Mouse (Mus musculus) stomach, embryonic 14.5 days (tissue): ENCODE data around the gene Zscan26. TPM values are rescaled to one million over a fixed set of nuclear protein-coding genes. Genes with fewer than 3 reads are reported as not detected.
"Not testable (repeated sequence)": the region's sequence is repeated elsewhere in the genome, so short reads cannot be mapped to it uniquely, and the experiment has no call there.

Source experiments
- ATAC-seq: fragments of 200-750 bp; cut with Nextera tagmentation; 2 replicates; pipeline ENCODE4 v1.8.0; 2017; ENCODE audit warnings: low read depth, moderate TSS enrichment; ENCODE audit not compliant: insufficient number of reproducible peaks, insufficient read depth, low FRiP score
- H3K27ac ChIP-seq: fragments of 300-500 bp; sonication (generic); 2 replicates; pipeline ENCODE4 v1.5.1; 2014; ENCODE audit warnings: mild to moderate bottlenecking, low read length, moderate library complexity, mixed read lengths
- H3K27me3 ChIP-seq: fragments of 300-500 bp; sonication (generic); 2 replicates; pipeline ENCODE4 v1.6.1; 2014; ENCODE audit warnings: low read length, control low read depth, mixed read lengths; ENCODE audit not compliant: control insufficient read depth, insufficient read depth
- H3K36me3 ChIP-seq: fragments of 300-500 bp; sonication (generic); 2 replicates; pipeline ENCODE4 v1.6.1; 2014; ENCODE audit warnings: mild to moderate bottlenecking, control low read depth, low read length, moderate library complexity, mixed read lengths; ENCODE audit not compliant: control insufficient read depth, insufficient read depth
- H3K4me1 ChIP-seq: fragments of 300-500 bp; sonication (generic); 2 replicates; pipeline ENCODE4 v1.6.1; 2014; ENCODE audit warnings: low read length, control low read depth, mixed read lengths; ENCODE audit not compliant: control insufficient read depth, insufficient read depth
- H3K4me2 ChIP-seq: fragments of 300-500 bp; sonication (generic); replicated peaks from 2 replicates; pipeline ENCODE4 v1.6.1; 2014; ENCODE audit warnings: low read depth, low read length, control low read depth
- H3K4me3 ChIP-seq: fragments of 300-500 bp; sonication (generic); 2 replicates; pipeline ENCODE4 v1.5.1; 2014; ENCODE audit warnings: low read depth, low read length, control low read depth
- H3K9ac ChIP-seq: fragments of 300-500 bp; sonication (generic); replicated peaks from 2 replicates; pipeline ENCODE4 v1.6.1; 2014; ENCODE audit warnings: low read depth, mild to moderate bottlenecking, control low read depth, low read length, moderate library complexity, mixed read lengths
- H3K9me3 ChIP-seq: fragments of 300-500 bp; sonication (generic); 2 replicates; pipeline ENCODE4 v1.6.1; 2016; ENCODE audit warnings: low read depth, low read length, control low read depth; ENCODE audit not compliant: control insufficient read depth
- WGBS: fragments of 180-500 bp; shearing (Covaris S2); extraction: QIAGEN DNeasy Blood & Tissue Kit; methylation state at CpG from one replicate; pipeline ENCODE4 v1.1.7; 2014; 5-methylcytosine and 5-hydroxymethylcytosine counted together
- polyA plus RNA-seq: library from polyadenylated mRNA; unstranded; fragments of >200 nt; fragmentation: Nextera tagmentation; extraction: Ambion mirVana; gene quantifications from 2 replicates; pipeline ENCODE4 v1.2.1, GENCODE M21; 2014

Zscan26 gene
- polyA plus RNA-seq, 1 experiment from 2014 or later = 35.8 TPM

DNA sequence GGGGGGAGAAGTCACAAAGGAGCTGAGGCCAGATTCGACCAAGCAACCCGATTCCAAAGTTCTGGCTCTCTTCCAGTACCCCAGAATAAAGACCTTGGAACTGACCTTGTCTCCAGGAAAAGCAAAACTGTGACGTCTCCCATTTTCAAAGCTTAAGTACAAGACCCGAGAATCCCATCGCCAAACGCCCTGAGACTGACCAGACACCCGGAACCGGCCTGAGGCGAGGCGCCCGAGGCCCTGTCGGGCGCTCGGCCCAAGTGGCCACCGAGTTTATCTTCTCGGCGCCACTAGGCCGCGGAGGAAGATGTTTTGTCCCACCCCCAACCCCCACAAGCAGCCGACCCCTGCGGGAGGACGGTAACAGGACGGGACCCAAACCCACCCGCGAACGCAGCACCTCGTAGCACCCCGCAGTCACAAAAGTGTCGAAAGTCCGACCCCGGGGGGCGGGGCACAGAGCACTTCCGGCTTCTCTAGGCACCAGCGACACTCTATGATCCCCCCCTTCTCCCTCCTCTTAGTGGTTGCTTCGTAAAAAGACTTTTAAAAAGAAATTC lies 51.2 kb downstream of the Zscan26 start, which contains the start of gene Zkscan3:
Zkscan3 (minus strand) TSS at position 469 of the 560 bp plus-strand sequence.
- H3K27me3 ChIP-seq = no peaks in the 10 kb centered on the region
- H3K4me2 ChIP-seq = peak within 1 kb of the TSS; percentile 55
- peak; percentile 91 for ATAC-seq
- H3K4me3 ChIP-seq = peak within 1 kb of the TSS; percentile 71
- H3K9me3 ChIP-seq = no peaks in the 10 kb centered on the region
- WGBS = under 1% methylated on average over 35 of the region's 35 CpGs
- H3K36me3 ChIP-seq = peaks cover 14% of the 10 kb centered on the region; the same call in 1 of the 2 replicates
- peak within 1 kb of the TSS; percentile 56 for H3K9ac ChIP-seq
- peak within 1 kb of the TSS; percentile 68 for H3K27ac ChIP-seq
- H3K4me1 ChIP-seq = no peaks in the 10 kb centered on the region

DNA sequence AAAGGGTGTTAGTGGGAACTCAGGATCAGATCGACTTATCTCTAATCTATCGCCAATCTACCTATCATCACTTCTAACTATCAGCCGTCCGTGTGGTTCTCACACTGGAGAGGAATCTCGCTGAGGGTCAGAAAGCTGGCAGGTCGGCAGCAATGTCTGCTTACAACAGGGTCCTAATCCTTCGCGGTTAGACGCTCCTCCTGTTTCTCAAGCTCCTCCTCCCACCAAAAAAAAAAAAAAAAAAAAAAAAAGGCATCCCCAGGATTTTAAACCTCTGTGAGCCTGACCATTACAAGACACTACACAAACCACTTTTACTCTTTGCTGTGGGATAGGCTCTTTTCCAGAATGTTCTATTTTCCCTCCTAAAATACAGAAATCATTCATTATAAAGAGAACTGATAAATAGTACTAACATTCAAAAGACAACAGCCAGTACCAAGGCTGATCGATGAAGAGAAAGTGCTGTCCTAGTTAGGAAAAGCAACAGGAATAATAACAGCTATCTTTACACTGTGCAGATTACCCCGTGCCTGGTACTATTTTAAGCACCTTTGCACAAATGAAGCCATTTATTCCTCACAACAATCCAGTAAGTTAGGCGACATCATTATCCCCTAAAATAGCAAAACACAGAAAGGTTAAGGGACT lies 51.8 kb downstream of the Zscan26 start:
- Histone ChIP-seq H3K27ac (peak overlapping the region; percentile 68; the same call in 1 of the 2 replicates), H3K9me3 (no peaks in the 10 kb centered on the region), H3K4me2 (peak overlapping the region; percentile 55), H3K4me3 (peak overlapping the region; percentile 71), H3K9ac (peak overlapping the region; percentile 56), H3K4me1 (no peaks in the 10 kb centered on the region), H3K36me3 (peaks cover 14% of the 10 kb centered on the region; the same call in 1 of the 2 replicates), H3K27me3 (no peaks in the 10 kb centered on the region)
- ATAC-seq = peak; percentile 50; the same call in 1 of the 2 replicates
- 8% methylated on average over 12 of the region's 12 CpGs for WGBS

DNA sequence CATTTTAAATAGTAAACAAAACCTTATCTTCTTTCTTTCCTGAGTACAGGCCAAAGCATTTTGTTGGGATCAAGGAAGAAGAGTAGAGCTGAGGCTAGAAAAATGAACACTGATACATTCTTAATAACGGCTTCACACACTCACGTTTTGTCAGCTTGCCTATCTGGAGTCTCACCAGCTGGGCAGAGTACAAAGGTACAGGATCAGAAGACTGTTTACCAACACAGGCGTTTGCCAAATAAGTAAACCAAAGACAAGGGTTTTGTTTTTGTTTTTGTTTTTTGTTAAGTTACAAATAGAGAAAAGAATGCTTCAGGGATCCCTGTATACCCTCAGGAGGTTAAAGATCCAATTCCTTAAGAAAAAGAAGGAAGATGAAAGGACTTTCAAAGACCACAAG lies 52.4 kb downstream of the Zscan26 start:
- peak overlapping the region; percentile 55 for H3K4me2 ChIP-seq
- no peak overlapping the region for H3K27ac ChIP-seq
- no peaks in the 10 kb centered on the region for H3K9me3 ChIP-seq
- peaks cover 14% of the 10 kb centered on the region; the same call in 1 of the 2 replicates for H3K36me3 ChIP-seq
- ATAC-seq = no peak
- no peaks in the 10 kb centered on the region for H3K4me1 ChIP-seq
- WGBS = 65% methylated on average over 3 of the region's 3 CpGs
- 0 out of 2 replicates have a peak overlapping the region, but pooled peaks have one; percentile 56 for H3K9ac ChIP-seq
- peak overlapping the region; percentile 71 for H3K4me3 ChIP-seq
- H3K27me3 ChIP-seq = no peaks in the 10 kb centered on the region

DNA sequence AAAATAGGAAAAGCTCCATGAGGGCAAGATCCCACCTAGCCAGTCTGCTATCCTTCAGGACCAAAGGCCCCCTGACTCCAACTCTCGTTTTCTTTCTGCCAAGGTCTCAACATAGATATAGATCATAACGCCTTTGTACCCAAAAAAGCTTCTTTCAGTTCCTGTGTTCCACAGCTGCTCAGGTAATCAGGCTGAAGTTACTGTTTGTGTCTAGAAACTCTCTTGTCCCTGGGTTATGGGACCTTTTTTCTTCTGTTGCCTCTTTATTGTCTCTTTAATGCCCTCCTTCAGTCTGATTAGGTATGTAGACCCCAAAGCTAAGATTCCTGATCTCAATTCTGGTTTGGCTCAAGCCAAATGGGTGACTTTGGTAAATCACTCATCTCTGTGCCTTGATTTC lies 56.0 kb downstream of the Zscan26 start:
- no peaks in the 10 kb centered on the region for H3K4me1 ChIP-seq
- H3K27ac ChIP-seq = no peak overlapping the region
- no peak for ATAC-seq
- H3K27me3 ChIP-seq = no peaks in the 10 kb centered on the region
- H3K9ac ChIP-seq = no peak overlapping the region
- no peaks in the 10 kb centered on the region for H3K9me3 ChIP-seq
- H3K4me3 ChIP-seq = no peak overlapping the region
- WGBS = 86% methylated on average over 2 of the region's 2 CpGs
- H3K4me2 ChIP-seq = no peak overlapping the region
- H3K36me3 ChIP-seq = peaks cover 45% of the 10 kb centered on the region

DNA sequence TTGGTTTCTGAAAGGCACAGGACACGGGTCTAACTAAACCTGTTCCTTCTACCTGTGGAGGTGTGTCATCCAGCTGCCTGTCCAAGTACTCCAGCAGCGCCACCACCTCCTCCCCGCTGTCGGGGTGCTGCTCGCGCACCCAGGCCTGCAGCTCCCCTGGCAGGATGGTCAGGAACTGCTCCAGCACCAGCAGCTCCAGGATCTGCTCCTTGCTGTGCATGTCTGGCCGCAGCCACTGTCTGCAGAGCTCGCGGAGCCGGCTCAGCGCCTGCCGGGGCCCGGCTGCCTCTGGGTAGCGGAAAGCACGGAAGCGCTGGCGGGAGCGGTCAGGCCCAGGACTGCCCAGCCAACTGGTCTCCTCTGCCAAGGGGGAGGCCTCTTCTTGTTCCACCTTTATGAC lies 57.5 kb downstream of the Zscan26 start:
- not testable (repeated sequence) for ATAC-seq, H3K27me3 ChIP-seq
- WGBS = 87% methylated on average over 18 of the region's 18 CpGs

DNA sequence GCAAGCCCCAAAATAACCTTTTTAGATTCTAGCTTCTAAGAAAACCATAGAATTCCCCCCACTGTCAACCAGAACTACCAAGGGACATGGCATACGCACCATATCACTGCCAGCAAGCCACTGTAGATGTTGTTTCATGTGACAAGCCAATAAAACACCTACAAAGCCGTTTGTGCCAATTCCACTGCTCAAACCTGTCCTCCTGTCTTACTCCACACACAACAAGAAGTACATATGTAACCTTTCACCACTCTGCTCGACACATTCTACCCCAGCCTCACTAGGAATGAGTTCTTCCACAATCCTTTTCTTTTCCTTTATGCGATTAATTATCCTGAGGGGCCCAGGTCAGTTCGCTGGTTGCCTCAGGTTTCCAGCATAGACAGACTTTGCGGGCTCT lies 57.9 kb downstream of the Zscan26 start:
- no peak for ATAC-seq
- H3K4me2 ChIP-seq = no peak overlapping the region
- 95% methylated on average over 6 of the region's 6 CpGs for WGBS
- H3K9ac ChIP-seq = no peak overlapping the region
- no peak overlapping the region for H3K27ac ChIP-seq
- no peaks in the 10 kb centered on the region for H3K9me3 ChIP-seq
- H3K36me3 ChIP-seq = peaks cover 61% of the 10 kb centered on the region
- no peaks in the 10 kb centered on the region for H3K4me1 ChIP-seq
- H3K4me3 ChIP-seq = no peak overlapping the region
- no peaks in the 10 kb centered on the region for H3K27me3 ChIP-seq

More for the DNA sequence above, 57.5 kb downstream of the Zscan26 start:
- not testable (repeated sequence) for H3K4me1 ChIP-seq, H3K9me3 ChIP-seq, H3K4me2 ChIP-seq, H3K27ac ChIP-seq, H3K4me3 ChIP-seq, H3K9ac ChIP-seq
- H3K36me3 ChIP-seq = peaks cover 57% of the 10 kb centered on the region

DNA sequence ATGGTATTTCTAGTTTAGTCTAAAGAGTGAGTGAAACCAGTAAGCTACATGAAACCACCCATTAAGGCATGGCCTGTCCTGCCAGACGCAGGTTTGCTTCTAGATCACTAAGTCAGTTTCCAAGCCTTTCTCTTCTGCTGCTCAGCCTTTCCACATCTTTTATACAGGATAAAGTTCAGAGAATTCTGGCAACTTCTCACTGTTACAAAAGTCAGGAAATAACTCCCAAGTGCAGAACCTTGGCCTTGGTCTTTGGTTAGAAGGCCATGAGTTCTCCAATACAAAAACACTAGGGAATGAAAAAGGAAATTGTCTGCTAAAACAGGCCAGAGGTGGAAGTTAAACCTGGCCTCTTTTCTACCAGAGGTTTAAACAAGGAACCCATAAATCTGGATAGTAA lies 58.3 kb downstream of the Zscan26 start:
- 91% methylated on average over 1 of the region's 1 CpGs for WGBS
- ATAC-seq = no peak
- Histone ChIP-seq H3K4me2 (no peak overlapping the region), H3K4me3 (no peak overlapping the region), H3K27me3 (no peaks in the 10 kb centered on the region), H3K9me3 (no peaks in the 10 kb centered on the region), H3K4me1 (no peaks in the 10 kb centered on the region), H3K27ac (no peak overlapping the region), H3K36me3 (peaks cover 66% of the 10 kb centered on the region), H3K9ac (no peak overlapping the region)
